Mouse (Mus musculus): Measurements from ENCODE around the gene Bglap2. TPM values are rescaled to one million over a fixed set of nuclear protein-coding genes. Genes with fewer than 3 reads are reported as not detected.

Bglap2 gene
- polyA plus RNA-seq, 1 experiment from 2014 or later = not detected

DNA sequence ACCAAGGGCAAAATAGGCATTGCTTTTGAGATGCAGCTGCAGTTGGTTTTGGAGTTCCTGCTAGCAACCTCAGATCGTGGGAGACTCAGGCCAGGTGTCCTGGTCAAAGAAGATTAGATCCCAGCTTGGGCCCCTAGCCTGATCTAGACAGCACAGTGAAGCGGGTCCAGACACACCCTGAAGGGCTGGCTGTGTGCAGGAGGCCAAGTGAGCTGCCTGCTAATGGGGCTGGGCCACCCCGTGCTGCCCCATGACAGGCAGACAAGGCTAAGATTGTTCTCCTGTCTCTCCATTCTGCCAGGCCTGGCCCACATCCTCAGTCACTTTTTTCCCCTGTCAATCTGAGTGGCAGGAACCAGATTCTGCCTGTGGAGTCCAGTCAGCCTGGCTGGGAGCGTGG, 14.8 kb downstream of the Bglap2 start:
- Histone ChIP-seq H3K9ac (no peak overlapping the region), H3K4me1 (no peaks in the 10 kb centered on the region), H3K4me2 (replicated peaks) (no peak overlapping the region), H3K27me3 (peaks cover 25% of the 10 kb centered on the region), H3K4me3 (no peak overlapping the region), H3K9me3 (no peaks in the 10 kb centered on the region), H3K36me3 (peaks cover 38% of the 10 kb centered on the region), H3K27ac (no peak overlapping the region)
- 42% methylated on average over 4 of the region's 4 CpGs for WGBS
- no peak for ATAC-seq (ENCODE audit: insufficient number of reproducible peaks, insufficient read depth, low FRiP score, low TSS enrichment)

DNA sequence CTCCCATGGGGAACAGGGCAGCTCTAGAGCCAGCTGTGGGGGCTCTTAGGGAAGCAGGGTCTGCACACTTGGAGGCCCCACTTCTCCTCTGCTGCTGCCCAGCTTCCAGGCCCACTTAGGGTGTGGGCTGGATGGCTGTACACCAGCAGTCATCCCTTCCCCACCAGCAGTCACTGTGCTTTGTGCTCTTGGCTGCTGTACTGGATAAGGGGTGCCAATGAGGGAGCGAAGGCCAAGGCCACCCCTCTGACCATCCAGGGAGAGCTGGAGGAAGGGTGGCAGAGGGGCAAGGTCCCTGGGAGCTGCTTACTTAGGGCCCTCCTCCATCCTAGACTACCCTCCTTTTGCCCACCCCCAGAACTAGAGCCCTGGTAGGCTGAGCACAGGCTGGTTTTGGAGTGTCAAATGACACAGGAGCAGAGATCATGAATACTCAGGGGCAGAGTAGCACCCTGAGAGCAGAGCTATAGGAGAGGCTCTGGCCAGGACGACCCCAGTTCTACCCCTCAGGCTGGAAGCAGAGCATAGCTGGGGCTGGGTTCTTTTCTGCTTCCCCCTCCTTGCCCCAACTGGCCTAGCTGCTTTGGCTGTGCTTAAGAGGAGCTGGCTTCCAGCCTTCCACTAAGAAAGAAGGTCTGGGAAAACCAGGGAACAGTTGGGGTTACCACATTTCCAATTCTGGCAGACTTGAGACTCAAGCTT, 16.7 kb downstream of the Bglap2 start:
- Histone ChIP-seq H3K36me3 (peaks cover 56% of the 10 kb centered on the region), H3K27me3 (peaks cover 25% of the 10 kb centered on the region), H3K4me1 (no peaks in the 10 kb centered on the region), H3K4me3 (no peak overlapping the region), H3K9me3 (no peaks in the 10 kb centered on the region), H3K27ac (no peak overlapping the region), H3K9ac (no peak overlapping the region), H3K4me2 (replicated peaks) (no peak overlapping the region)
- ATAC-seq (ENCODE audit: insufficient number of reproducible peaks, insufficient read depth, low FRiP score, low TSS enrichment) = no peak
- 91% methylated on average over 2 of the region's 2 CpGs for WGBS

DNA sequence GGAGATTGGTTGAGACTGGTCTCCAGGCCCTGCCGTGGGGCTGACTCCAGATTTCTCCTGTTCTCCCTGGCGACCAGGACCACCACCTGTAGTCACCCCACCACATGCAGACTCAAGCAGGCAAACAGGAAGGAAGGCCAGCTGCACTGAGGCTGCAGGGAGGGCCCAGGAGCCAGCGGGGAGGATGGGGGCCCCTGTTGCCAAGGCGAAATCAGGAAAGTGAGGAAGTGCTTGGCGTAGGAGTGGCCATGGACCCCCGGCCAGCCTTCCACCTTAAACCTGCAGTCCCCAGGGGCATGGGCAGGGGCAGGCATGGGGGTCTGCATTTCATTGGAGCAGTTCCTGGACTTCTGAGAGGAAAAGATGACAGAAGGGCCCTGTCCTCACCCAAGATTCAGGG, 17.4 kb downstream of the Bglap2 start:
- Histone ChIP-seq H3K4me3 (no peak overlapping the region), H3K4me1 (no peaks in the 10 kb centered on the region), H3K9me3 (no peaks in the 10 kb centered on the region), H3K4me2 (replicated peaks) (no peak overlapping the region), H3K27me3 (peaks cover 21% of the 10 kb centered on the region), H3K9ac (no peak overlapping the region), H3K27ac (no peak overlapping the region), H3K36me3 (peaks cover 63% of the 10 kb centered on the region)
- no peak for ATAC-seq (ENCODE audit: insufficient number of reproducible peaks, insufficient read depth, low FRiP score, low TSS enrichment)
- WGBS = 81% methylated on average over 6 of the region's 6 CpGs

DNA sequence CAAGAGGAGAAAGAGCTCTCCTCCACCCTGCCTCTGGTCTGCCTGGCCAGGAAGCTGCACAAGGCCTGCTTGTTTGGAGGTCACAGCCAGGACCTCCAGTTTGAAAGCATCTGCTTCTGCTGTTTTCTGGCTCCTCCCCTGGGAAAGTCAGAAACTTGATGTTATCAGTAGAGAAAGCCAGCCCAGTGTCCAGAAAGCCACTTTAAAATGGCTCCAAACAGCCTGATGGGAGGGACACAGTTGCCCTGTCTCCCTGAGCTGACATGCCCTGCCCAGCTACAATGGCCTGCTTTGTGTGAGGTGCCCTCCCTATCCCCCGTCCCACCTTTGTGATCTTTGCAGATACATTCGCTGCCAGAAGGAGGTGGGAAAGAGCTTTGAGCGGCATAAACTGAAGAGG, 18.5 kb downstream of the Bglap2 start:
- H3K9me3 ChIP-seq = no peaks in the 10 kb centered on the region
- no peaks in the 10 kb centered on the region for H3K4me1 ChIP-seq
- H3K27me3 ChIP-seq = peaks cover 10% of the 10 kb centered on the region
- peaks cover 74% of the 10 kb centered on the region for H3K36me3 ChIP-seq
- H3K27ac ChIP-seq = peak overlapping the region; percentile 48; the same call in 1 of the 2 replicates
- WGBS = 38% methylated on average over 3 of the region's 3 CpGs
- H3K9ac ChIP-seq = no peak overlapping the region
- H3K4me3 ChIP-seq = no peak overlapping the region
- no peak overlapping the region for H3K4me2 ChIP-seq (replicated peaks)
- no peak for ATAC-seq (ENCODE audit: insufficient number of reproducible peaks, insufficient read depth, low FRiP score, low TSS enrichment)

DNA sequence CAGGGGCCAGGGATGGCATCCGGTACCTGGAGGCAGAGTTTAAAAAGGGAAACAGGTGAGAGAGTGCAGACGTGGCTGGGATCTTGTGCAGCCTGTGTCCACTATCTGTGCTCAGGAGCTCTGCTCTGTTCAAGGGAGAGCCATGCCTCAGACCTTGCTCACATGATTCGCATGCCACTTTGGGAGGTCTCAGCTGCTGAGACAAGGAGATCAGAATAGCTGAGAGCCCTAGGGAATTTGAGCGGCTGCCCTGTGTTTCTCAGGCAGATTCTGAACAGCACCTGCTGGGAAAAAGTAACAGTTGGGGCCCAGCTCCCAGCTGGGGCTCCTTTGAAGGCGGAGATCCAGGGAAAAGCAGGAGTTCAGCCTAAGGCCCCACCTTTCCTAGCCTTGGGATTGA, 18.9 kb downstream of the Bglap2 start:
- H3K9ac ChIP-seq = no peak overlapping the region
- H3K9me3 ChIP-seq = no peaks in the 10 kb centered on the region
- peak overlapping the region; percentile 37; the same call in 1 of the 2 replicates for H3K27ac ChIP-seq
- no peak overlapping the region for H3K4me3 ChIP-seq
- H3K4me1 ChIP-seq = no peaks in the 10 kb centered on the region
- H3K4me2 ChIP-seq (replicated peaks) = no peak overlapping the region
- WGBS = 71% methylated on average over 5 of the region's 5 CpGs
- peaks cover 6% of the 10 kb centered on the region for H3K27me3 ChIP-seq
- no peak for ATAC-seq (ENCODE audit: insufficient number of reproducible peaks, insufficient read depth, low FRiP score, low TSS enrichment)
- peaks cover 78% of the 10 kb centered on the region for H3K36me3 ChIP-seq

DNA sequence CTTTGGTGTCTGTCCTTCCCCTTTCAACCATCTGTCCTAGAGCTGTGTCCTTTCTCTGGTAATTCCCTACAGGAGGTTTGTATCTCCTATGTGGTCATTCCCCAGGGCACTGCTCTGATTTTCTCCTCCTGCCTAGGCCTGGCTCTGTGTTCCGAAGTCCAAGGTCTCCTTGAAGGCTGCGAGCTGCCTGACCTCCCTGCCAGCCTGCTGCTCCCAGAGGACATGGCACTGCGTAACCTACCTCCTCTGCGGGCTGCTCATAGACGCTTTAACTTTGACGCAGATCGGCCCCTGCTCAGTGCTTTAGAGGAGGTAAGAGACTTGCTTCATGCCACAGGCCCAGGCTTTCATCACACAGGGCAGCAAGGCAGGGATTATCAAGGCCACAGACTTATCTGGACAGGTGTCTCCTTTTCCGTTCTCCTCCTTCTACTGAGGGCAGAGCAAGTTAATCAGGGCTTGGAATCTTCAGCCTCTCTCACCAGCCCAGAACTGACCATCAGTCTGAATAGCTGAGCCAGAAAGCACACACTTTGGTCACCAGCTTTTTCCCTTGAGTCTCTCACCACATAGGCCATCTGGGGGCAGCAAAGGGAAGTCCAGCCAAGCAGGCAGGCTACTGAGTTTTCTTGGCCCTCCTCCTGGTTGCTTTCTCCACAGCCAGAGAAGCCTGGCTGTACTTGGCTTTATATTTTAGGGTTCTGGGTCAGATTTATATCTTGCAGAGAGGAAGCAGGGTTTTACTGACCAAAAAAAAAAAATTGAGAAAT, 23.9 kb downstream of the Bglap2 start:
- no peak overlapping the region for H3K27ac ChIP-seq
- H3K27me3 ChIP-seq = no peaks in the 10 kb centered on the region
- no peaks in the 10 kb centered on the region for H3K9me3 ChIP-seq
- H3K36me3 ChIP-seq = peaks cover 96% of the 10 kb centered on the region
- no peak overlapping the region for H3K9ac ChIP-seq
- 90% methylated on average over 8 of the region's 8 CpGs for WGBS
- H3K4me1 ChIP-seq = no peaks in the 10 kb centered on the region
- no peak for ATAC-seq (ENCODE audit: insufficient number of reproducible peaks, insufficient read depth, low FRiP score, low TSS enrichment)
- H3K4me3 ChIP-seq = no peak overlapping the region
- no peak overlapping the region for H3K4me2 ChIP-seq (replicated peaks)

DNA sequence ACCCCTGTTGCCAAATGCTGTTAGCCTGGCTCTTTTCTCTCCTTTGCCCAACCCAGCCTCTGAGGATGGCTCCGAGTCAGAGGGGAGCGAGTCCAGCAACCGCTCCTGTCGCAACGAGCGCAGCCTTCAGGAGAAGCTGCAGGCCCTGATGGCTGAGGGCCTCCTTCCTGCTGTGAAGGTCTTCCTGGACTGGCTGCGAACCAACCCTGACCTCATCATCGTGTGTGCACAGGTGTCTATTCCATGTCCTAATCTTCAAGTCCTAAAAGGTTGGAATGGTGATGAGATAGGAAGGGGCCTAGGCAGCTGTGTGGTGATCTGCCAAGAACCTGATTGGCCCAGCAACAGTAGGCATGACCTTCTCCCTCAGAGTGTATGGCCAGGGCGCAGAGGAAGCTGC, 25.6 kb downstream of the Bglap2 start:
- 96% methylated on average over 9 of the region's 9 CpGs for WGBS
- peaks cover 94% of the 10 kb centered on the region for H3K36me3 ChIP-seq
- no peak for ATAC-seq (ENCODE audit: insufficient number of reproducible peaks, insufficient read depth, low FRiP score, low TSS enrichment)
- no peak overlapping the region for H3K27ac ChIP-seq
- no peaks in the 10 kb centered on the region for H3K27me3 ChIP-seq
- no peaks in the 10 kb centered on the region for H3K4me1 ChIP-seq
- H3K9ac ChIP-seq = no peak overlapping the region
- no peak overlapping the region for H3K4me2 ChIP-seq (replicated peaks)
- no peak overlapping the region for H3K4me3 ChIP-seq
- no peaks in the 10 kb centered on the region for H3K9me3 ChIP-seq

DNA sequence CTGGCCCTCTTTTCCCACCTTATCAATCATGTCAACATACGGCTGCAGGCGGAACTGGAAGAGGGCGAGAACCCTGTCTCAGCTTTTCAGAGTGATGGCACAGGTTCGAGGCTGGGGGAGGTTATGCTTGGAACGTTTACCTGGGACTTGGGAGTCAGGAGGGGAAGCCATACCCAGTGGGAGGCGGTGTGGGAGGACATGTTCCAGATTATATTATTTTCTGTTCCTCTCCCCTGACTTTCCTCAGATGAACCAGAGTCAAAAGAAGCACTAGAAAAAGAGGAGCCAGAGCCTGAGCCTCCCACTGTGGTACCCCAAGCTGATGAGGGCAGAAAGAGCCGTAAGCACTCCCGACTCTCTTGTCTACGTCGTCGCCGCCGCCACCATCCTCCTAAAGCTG, 27.8 kb downstream of the Bglap2 start:
- H3K4me3 ChIP-seq = no peak overlapping the region
- peaks cover 94% of the 10 kb centered on the region for H3K36me3 ChIP-seq
- no peaks in the 10 kb centered on the region for H3K4me1 ChIP-seq
- no peak overlapping the region for H3K9ac ChIP-seq
- ATAC-seq (ENCODE audit: insufficient number of reproducible peaks, insufficient read depth, low FRiP score, low TSS enrichment) = no peak
- H3K4me2 ChIP-seq (replicated peaks) = no peak overlapping the region
- H3K27me3 ChIP-seq = no peaks in the 10 kb centered on the region
- WGBS = 94% methylated on average over 13 of the region's 13 CpGs
- H3K9me3 ChIP-seq = no peaks in the 10 kb centered on the region
- H3K27ac ChIP-seq = no peak overlapping the region

DNA sequence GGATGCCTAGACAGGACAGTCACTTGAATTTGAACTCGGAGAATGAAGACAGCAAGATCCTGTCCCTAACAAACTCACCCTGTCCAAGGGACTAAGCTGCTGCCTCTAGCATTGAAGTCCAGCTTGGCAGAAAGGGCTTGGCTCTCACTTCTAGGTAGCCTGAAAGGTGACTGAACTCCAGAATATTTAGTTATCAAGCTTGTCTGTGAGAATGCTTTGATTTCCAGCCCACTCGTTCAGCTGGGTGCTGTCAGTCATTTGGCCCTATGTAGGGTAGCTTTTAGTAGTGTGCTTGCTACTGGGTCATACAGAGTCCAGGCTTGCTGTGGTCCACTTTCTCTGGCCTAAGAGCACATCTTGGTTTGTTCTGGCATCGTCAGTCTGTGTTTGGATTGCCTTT, 39.5 kb downstream of the Bglap2 start:
- H3K4me3 ChIP-seq = no peak overlapping the region
- H3K4me2 ChIP-seq (replicated peaks) = no peak overlapping the region
- no peaks in the 10 kb centered on the region for H3K27me3 ChIP-seq
- H3K4me1 ChIP-seq = peaks cover 30% of the 10 kb centered on the region
- 74% methylated on average over 3 of the region's 3 CpGs for WGBS
- H3K9me3 ChIP-seq = no peaks in the 10 kb centered on the region
- H3K9ac ChIP-seq = no peak overlapping the region
- H3K36me3 ChIP-seq = peaks cover 25% of the 10 kb centered on the region
- ATAC-seq (ENCODE audit: insufficient number of reproducible peaks, insufficient read depth, low FRiP score, low TSS enrichment) = no peak
- H3K27ac ChIP-seq = no peak overlapping the region

DNA sequence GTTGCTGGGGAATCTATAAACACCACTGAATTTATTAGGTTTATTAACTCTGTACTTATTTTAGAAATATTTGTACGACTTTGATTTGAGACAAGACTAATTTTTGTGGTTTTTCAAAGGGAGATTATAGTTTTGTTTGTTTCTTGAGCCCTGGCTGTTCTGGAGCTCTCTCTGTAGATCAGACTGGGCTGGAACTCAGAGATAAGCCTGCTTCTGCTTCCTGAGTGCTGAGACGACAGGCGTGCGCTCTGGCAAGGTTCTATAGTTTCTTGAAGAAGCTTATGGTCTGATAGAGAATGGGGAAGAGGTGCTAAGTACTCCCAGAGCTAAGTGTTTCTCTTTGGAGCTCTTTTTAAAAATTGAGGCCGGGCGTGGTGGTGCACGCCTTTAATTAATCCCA, 40.2 kb downstream of the Bglap2 start:
- peaks cover 18% of the 10 kb centered on the region for H3K36me3 ChIP-seq
- H3K27ac ChIP-seq = no peak overlapping the region
- H3K4me3 ChIP-seq = no peak overlapping the region
- no peak overlapping the region for H3K4me2 ChIP-seq (replicated peaks)
- 92% methylated on average over 7 of the region's 7 CpGs for WGBS
- no peak overlapping the region for H3K9ac ChIP-seq
- no peak for ATAC-seq (ENCODE audit: insufficient number of reproducible peaks, insufficient read depth, low FRiP score, low TSS enrichment)
- H3K27me3 ChIP-seq = no peaks in the 10 kb centered on the region
- no peaks in the 10 kb centered on the region for H3K9me3 ChIP-seq
- H3K4me1 ChIP-seq = peaks cover 30% of the 10 kb centered on the region

DNA sequence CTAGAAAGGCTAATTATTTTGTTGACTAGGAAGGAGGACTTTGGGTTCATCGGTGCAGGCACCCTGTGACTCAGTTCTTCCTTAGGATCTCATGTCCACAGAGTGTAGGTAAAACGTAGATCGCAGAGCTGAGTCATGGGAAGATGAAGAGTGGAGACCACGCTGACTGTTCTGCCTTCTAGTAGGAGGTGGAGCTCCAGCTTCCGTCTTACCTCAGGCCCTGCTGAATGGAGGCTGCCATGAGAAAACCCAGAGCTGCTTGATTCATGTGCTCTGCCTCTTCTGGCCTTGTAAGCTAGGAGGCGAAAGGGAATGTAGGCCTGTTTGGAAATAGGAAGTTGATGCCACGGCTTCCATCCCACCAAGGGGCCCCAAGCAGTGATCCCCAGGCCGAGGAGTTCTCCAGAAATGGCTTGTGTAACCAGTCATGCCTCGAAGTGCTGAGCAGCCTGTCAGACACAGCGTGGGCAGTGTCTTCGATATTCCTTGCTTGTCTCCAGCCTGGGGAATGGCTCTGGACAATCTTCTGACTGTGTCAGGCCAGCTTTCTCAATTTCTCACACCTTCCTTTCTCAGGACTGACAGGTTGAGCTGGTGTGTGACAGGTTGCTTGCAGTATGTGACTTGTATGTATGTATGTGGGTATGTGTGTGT, 41.0 kb downstream of the Bglap2 start:
- no peak overlapping the region for H3K27ac ChIP-seq
- H3K4me2 ChIP-seq (replicated peaks) = peak overlapping the region; percentile 79
- no peak for ATAC-seq (ENCODE audit: insufficient number of reproducible peaks, insufficient read depth, low FRiP score, low TSS enrichment)
- no peak overlapping the region for H3K4me3 ChIP-seq
- 87% methylated on average over 11 of the region's 11 CpGs for WGBS
- no peaks in the 10 kb centered on the region for H3K9me3 ChIP-seq
- H3K4me1 ChIP-seq = peaks cover 30% of the 10 kb centered on the region
- no peaks in the 10 kb centered on the region for H3K27me3 ChIP-seq
- H3K36me3 ChIP-seq = peaks cover 9% of the 10 kb centered on the region
- no peak overlapping the region for H3K9ac ChIP-seq

Data from embryonic facial prominence, embryonic 12.5 days (tissue).